Mouse (Mus musculus): ENCODE measurements around the gene Aipl1.

DNA sequence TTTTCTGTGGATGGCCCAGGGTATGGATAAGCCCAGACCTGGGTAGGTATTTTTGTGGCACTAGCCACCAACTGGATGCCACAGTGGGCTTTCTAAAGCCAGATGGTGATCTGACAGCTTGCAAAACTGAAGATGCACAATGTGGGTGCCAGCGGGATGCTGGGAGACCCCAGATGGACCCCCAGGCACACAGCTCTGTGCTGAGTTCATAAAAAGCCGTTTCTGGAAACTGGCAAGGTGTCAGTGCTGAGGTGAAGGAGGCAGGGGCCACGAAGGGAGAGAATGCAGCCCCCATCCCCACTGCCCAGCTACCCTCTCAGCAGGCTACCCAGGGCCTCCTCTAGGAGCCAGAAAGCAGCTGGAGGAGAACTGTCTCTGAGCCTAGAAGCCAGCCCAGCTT lies 19.9 kb upstream of the Aipl1 start:
- TF ChIP-seq POLR2A (IDR thresholded peaks at IDR 0.05; ENCODE audit: insufficient read length, low read depth) (no peak), USF1 (IDR thresholded peaks at IDR 0.05; ENCODE audit: low read depth) (no peak), E2F4 (IDR thresholded peaks at IDR 0.05; ENCODE audit: insufficient read depth) (no peak), SRF (IDR thresholded peaks at IDR 0.05; ENCODE audit: control insufficient read depth, insufficient read length, low read depth) (no peak), MAX (IDR thresholded peaks at IDR 0.05; ENCODE audit: low read depth) (no peak), TCF12 (IDR thresholded peaks at IDR 0.05; ENCODE audit: insufficient read depth, poor library complexity, severe bottlenecking) (no peak), CEBPB (IDR thresholded peaks at IDR 0.05; ENCODE audit: insufficient read depth, poor library complexity, severe bottlenecking) (no peak), REST (IDR thresholded peaks at IDR 0.05; ENCODE audit: insufficient read depth, insufficient read length) (no peak), POLR2AphosphoS2 (IDR thresholded peaks at IDR 0.05; ENCODE audit: insufficient read length, low read depth) (no peak), MYOG (IDR thresholded peaks at IDR 0.05; ENCODE audit: control insufficient read depth in 1 of 3, insufficient read depth in 1 of 3, insufficient read length in 2 of 3, low read depth in 2 of 3) (no peak), MYOD1 (IDR thresholded peaks at IDR 0.05; ENCODE audit: control insufficient read depth in 1 of 3, insufficient read length in 2 of 3, low read depth in 2 of 3) (no peak)
